Mouse (Mus musculus): ENCODE data around the gene Neo1.

Neo1 gene

DNA sequence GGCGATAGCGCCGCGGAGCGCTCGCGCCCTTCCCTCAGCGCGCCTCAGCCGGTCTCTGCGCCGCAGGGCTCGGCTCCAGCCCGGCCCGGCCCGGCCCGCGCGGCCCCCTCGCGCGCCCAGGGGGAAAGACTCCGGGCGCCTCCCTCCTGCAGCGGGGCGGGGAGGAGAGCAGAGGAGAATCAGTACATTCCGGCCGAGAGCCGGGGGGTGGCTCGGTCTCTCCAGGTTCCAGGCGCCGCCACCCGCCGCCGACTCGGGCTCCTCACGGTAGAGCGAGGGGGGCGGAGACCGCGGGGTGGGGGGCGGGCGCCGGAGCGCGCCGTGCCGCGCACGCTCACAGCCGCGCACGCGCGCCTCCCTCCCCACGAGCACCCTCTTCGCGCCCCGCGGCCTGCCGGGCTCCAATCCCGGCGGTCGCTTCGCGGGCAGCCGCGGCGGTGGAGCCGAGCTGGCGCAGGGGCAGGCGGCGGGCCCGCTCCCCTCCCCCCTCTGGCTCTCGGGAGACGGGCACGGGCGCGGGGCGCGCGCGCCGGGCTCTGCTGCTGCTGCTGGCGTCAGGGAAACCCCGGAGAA is at the start of gene Neo1:
TSS of gene Neo1 (minus strand) at position 283 of the 573 bp plus-strand sequence.
- peak; percentile 94 for DNase-seq (ENCODE audit: low spot score)

DNA sequence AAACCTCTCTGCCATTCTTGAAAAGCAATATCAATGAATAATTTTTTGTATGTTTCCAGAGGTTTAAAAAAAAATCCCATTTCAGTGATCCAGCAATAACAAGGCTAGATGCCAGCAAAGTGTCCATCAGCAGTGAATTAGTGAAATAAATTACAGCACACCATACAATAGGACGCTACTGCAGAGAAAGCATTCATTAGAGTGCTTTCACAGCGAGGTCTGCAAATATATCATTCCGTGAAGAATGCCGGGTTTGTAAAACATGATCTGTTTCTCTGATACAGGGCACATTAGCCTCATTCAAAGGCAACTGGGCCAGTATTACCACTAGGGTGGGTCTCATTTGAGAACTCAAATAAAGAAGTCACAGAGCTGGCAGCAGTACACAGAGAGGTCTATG is 39.4 kb upstream of the Neo1 start:
- no peak for DNase-seq (ENCODE audit: low spot score)

DNA sequence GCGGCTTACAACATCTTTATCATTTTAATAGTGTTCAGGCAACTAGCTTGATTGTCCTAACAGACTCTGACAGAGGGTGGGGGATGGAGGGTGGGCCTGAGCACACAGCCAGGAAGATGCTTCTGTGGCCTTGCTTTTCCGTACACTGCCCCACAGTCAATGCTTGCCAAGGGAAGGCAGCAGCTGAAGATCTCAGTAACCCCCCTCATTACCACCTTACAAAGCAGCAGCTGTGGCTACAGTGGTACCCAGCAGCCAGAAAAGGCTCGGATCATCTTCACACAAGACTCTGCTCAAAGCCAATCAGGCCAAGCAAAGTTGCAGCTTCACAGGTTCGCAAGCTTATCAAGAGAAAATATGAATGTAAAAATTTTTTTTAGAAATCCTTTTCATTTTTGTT is 37.6 kb upstream of the Neo1 start:
- DNase-seq (ENCODE audit: low spot score): no peak

DNA sequence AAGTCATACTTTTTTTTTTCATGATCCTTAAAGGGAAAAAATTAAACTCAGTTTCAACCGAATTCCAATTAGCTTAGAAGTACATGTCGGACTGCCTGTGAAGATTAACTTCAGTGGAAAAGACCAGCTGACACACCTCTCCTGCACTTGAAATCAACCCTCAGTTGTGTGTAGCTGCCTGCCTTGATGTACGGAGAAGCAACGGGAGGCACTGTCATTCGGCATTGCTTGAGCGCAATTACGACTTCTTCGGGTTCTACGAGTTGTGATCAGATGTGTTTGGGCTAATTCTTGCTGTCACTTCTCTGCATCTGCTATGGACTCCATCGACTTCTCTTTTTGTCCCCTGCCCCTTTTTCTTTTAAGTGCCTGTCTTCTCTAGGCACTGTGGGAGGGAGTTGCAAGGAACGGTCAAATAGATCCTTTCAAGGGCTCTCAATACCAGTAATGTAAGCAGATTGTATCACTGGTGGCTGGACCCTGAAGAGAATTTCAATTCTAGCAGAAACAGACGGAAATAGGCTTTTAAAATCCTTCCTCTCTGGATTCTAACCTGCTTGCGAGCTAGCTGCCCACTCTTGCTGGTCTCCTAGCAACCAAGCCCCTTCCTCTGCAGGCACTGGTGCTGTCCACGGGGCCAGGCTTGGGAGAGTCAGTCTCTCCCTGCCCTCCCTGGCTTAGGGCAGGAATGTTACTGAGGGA is 36.0 kb upstream of the Neo1 start:
- no peak for DNase-seq (ENCODE audit: low spot score)

DNA sequence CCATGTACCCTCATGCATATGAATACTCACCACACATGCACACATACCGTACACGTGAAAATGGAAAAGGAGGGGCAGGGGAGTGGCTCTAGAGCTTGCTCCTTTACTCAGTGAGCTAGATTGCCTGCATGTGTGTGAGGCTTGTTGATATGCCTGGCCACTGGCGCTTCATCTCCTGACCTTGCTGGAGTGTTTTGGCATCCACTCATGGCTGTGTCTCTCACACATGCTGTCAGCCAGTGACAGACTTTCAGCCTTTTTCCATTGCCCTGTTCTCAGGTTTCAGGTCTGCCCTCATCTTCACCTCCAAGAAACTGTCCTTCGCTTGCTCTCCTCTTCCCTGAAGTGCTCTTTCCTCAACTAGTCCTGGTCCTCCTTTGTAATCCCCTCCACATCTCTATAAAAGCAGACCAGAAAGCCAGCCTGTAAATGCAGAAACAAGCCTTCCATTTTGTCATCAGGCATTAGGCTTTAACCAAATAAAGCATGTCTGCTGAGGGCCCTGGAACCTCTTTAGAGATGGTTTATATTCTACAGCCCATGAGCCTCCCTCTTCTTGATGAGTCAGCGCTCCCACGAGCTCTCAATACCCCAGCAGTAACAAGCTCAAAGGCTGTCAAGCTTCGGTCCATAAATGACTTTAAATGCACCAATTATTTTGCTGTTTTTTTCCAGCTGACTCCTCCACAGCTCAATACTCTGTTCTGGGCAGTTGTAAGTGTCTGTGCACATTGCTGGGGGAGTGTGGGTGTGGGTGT is 35.2 kb upstream of the Neo1 start:
- DNase-seq (ENCODE audit: low spot score): no peak

DNA sequence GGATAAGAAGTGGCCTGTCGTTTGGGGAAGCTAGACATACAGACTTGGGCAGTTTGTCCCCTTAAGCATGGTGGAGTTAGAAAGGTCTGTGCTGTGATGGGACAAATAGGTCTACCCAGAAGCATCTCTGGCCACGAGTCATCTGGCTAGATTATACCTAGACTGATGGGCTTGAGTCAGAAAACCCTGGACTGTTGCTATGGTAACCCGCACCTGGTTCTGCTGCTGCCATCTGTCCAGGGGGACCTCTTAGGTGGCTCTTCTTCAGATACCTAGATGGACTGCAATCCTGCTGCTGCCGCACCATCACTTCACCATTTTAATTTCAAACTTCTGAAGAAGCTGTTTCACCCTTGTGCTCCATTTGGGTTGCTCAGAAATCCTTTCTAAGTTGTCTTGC is 34.0 kb upstream of the Neo1 start:
- no peak for DNase-seq (ENCODE audit: low spot score)

DNA sequence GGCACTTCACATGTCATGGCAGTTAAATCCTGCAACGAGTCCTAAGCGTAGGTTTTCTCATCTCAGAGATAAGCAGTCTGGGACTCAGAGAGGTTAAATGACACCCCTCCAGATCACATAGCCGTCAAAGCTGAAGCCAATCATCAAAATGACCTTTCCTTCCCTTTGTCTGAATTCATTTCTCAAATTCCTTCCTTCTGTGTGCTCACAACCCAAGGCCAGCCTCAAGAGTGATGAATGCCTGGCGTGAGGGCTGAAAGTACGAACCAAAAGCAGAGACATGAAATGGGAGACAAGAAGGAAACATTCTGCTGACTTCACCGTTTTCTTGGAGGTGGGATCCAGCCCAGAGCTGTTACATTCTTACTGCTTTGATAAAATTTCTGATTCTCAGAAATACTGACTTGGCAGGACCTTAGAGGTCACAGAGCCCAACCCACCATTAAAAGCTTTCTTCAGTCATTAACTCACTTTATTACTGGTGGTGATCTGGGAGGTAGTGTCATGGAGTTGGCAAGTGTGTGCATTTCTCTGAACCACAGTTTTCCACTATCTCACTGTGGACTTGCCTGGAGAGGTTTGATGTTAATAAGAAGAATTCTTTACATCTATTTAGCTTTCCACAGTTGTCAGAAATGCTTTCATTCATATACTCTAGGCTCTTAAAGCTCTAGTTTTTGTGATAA is 29.5 kb upstream of the Neo1 start:
- no peak for DNase-seq (ENCODE audit: low spot score)

DNA sequence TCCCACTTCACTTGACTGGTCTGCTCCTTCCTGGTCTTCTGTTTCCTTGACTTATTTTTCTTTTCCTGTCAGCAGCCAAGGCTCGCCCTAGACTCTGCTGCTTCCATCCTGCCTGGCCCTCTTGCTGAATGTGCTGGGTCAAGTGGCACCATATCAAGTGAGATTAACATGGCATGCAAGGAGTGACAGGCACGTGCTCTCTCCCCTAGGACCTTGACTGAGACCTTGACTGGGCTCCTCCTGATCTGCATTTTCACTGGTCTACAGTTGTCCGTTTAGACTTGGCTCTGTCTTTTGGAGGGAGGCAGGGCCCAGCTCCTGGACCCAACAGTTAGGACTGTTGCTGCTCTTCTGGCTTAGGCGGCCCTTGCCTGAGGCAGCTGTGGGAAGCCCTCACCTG is 26.2 kb upstream of the Neo1 start:
- DNase-seq (ENCODE audit: low spot score): no peak

DNA sequence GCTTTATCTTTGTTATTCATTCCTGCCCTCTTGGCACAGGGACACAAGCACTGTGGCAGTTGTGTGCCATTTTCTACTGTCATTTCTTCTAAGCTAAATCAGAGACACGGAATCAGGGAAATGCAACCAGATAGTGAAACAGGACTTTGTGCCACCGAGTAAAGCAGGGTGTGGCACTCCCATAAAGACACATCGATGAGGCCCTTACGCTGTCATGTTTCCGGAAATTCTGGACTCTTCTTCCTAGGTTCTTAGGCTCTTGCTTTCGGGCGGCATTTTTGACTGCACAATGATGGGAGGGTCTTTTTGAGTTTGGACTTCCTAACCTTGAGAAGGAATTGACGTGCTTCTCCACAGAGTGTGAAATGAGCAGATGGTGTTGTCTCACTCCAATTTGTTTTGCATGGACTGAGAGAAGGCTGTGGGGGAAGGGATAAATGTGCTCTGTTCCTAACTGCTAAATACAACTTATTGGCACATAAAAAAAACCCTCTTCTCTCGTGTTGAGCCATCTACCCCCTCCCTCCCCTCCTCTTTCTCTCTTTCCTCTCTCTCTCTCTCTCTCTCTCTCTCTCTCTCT is 23.9 kb upstream of the Neo1 start:
- peak; percentile 8 for DNase-seq (ENCODE audit: low spot score)

DNA sequence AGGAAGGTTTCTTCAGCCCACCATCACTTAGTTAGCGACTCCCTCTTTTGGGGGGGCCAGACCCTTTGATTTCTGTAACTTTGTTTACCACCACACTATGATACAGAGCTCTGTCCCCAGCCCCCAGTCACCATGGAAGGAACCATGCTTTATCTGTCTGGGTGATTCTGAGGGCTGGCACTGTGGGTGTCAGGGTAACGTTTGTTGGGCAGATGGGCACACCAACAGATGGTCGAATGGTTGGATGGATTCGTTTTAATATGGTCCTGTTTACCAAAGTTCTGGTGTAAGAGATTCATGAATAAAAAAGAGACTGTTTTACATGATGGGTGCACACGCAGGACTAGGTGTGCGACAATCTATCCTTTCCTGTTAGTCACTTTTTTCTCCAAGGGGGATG is 22.9 kb upstream of the Neo1 start:
- no peak for DNase-seq (ENCODE audit: low spot score)

DNA sequence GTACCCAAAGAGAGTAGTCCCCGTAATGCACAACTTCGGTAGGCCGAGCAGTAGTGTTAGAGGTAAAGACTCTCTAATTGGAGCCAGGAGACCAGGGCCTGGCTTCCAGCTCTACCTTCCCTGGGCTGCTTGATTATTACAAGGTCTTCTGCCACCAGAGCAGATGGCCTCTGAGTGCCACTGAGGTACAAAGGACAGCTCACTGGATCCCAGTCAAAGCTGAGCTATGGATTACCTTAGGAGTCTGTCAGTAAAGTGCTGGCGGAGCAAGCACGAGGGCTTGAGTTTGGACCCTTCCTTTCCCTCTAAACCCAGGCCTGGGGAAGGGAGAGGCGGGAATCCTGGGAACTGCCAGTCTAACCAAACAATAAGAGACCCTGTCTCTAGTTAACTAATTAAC is 21.8 kb upstream of the Neo1 start:
- no peak for DNase-seq (ENCODE audit: low spot score)

DNA sequence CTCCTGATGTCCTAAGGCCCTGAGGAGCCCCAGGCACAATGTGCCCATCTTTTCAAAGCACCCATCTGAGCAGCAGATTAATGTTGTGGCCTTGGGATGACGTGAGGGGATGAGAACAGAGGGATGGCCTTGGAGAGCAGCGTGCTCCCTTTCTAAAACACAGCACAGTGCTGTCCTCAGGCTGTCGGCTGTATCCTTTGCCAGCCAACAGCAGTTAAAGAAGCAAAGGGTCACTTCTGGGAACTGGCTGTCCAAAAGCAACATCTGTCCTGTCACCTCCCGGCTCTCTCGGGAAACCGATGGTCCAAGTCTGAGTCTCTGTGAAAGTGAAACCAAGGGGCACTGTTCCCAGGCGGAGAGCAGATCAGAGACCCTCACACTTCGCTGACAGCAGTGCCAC is 20.0 kb upstream of the Neo1 start:
- no peak for DNase-seq (ENCODE audit: low spot score)

DNA sequence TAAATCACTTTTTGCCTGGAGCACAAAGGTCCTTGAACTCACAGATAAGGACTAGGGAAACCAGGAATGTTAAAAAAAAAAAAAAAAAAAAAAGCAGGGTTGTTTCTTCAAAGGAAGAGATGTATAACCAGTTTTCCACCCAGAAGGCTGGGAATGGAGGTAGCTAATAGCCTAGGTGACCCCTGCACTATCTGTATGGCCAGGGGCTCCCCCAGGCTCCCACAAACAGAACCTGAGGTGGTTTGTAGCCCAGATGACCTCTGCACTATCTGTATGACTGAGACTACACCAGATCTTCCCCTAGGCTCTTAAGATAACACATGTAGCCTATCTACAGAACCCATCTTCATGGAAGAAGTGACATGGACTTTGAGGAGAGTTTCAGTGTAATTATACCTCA is 5.6 kb upstream of the Neo1 start:
- no peak for DNase-seq (ENCODE audit: low spot score)

DNA sequence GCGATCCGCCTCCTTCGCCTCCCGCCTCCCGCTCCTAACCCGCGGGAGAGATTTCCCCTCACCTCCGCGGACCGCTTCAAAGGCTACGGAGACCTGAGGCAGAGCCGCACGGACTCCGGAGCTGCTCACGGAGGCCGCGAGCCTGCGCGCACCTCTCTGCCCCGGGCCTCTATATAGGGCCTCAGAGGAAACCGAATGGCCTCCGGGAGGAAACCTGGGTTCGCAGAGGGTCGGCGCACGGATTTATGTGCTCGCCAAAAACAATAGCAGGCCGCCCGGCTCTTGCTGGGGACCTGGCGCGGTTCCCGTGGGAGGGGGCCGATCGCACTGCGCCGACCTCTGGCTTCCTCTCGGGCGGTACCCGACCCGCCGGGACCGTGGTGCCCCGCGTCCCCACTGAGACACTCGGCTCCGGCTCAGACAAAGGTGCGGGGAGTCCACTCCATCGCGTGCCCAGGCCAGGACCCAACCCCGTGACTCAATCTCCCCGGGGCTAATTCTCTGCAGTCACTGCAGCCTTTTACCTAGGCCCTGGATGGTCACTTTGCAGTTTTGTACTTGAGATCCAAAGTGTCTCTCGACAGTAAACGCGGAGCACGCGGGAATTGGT is 596 bp upstream of the Neo1 start:
- no peak for DNase-seq (ENCODE audit: low spot score)

DNA sequence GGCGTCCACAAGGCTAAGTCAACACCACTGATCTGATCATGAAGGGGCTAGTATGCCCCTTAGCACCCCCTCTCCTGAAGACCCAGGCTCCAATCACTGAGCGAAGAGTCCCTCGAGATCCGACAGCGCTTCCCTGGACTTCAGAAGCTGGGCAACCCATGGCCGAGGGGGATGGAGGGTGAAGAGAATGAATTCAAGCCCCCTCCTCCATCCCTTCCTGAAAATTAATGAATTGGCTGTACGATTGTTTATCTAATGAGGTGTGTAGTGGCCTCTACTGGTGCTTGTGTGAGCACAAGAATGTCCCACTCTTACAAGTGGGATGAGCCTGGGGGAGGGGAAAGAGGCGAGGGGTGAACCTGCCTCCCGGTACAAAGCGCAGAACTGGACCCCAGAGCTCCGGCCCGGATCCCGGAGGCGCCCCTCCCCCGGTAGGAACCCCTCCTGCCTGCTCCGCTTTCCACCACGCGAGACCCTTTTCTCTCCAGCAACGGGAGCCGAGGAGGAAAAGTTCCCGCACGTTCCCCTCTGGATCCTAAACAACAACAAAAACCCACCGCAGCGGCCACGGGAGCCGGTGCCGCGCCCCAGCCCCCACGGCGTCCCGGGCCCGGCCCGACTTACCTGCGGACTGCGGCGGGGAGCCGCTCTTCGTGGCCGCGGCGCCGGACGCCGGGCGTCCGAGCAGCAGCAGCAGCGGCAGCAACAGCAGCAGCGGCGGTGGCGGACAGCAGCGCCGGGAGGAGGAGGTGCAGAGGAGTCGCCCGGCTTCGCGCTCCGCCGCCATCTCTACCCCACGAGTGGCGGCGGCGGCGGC is 691 bp downstream of the Neo1 start:
- peak; percentile 42 for DNase-seq (ENCODE audit: low spot score)

DNA sequence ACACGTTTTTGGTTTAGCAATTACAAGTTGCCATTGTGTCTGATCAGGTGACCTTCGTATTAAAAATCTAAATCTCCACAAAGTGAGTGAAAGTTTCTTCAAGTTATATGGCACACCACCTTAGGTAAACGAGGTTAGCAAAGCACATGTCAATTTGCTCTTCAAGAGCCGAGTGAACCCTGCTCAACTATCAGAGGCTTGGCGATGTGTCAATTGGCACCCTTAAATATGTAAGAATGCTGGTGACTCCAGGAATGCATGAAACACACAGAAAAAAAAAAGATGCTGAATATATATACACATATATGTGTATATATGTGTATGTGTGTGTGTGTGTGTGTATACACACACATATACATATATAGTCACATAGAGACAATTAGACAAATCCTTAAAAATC is 1.4 kb downstream of the Neo1 start:
- no peak for DNase-seq (ENCODE audit: low spot score)

DNA sequence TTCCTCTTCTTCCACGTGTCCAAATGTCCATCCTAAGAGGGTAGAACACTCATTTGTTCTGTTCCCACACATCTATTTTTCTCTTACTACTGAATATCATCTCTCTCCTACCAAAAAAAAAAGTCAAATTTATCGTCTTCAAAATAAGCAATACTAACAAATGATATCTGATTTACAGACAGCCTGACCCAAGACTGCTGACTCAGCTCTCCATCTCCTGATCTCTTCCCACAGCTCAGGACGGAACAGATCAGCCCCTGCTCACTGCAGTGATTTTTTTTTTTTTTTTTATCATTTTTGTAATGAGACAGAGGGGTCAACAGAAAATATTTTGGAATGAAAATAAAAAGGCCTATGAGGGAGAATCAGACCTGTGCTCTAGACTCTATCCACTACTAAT is 2.7 kb downstream of the Neo1 start:
- DNase-seq (ENCODE audit: low spot score): no peak

DNA sequence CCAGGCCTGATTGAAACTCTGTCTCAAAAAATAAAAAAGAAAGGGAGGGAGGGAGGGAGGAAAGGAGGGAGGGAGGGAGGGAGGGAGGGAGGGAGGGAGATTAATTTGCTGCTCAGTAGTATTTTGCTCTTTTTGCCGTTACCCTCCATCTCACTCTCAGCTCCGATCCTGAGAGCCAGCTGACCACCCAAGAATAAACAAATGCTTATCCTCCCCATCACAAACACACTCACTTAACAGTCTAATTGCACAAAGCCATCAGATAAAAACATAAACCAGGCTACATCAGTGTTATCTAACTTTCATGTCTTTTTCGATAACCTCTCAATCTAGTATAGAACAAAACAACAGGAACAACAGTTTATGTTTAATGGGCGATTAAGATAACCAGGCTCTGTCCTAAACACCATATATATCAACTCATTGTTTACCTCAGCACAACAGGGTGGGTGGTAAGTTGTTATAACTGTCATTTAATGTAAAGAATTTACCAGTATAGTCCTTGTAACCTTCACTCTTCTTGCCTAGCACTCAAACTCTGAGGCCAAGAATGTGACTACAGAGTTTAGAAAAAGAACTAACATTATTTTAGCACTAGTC is 11.9 kb downstream of the Neo1 start:
- no peak for DNase-seq (ENCODE audit: low spot score)

DNA sequence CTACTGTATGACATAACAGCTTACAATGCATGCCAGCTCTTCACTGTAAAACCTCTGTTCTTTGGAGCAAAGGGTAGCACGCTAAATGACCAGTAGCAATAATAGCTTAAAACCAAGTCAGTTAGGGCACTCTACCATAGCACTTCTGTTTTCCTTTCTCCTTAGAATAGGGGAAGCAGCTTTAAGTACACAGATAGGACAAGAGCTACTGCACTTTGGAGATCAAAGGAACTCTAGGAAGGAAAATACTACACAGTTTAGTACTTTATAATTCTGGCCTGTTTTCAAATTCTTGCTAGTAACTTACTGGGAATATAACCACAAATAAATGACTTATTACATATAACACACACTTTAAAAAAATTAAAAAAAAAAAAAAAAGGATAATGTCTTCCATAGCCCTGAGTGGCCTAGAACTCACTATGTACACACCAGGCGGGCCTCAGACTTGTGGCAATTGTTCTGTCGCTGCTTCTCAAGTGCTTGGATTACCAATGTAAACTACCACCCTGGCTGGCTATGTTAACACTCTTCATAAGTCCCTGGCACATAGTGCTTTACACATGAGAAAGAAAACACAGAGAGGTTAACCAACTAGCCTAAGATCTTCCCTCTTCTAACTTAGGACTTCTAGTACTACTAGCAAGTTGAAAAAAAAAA is 20.1 kb downstream of the Neo1 start:
- DNase-seq (ENCODE audit: low spot score): no peak

DNA sequence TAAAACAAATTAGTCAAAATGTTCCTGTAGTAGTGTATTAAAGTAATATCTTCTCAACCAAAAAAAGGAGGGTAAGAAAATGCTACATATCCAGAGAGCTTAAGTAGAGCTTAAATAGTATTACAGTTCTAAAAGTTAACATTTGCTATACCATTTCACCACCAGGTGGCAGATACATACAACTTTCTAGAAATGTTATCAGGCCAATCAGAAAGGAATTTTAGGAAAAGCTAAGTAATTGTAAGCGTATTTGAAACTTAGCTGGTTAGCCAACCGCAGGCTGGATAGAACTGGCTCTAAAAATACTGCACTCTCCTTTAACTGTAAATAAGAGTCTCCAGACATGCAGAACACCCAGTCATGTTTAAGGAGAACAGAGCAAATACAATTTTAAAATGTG is 22.9 kb downstream of the Neo1 start:
- peak; percentile 61 for DNase-seq (ENCODE audit: low spot score)
